Mouse (Mus musculus) cerebellum, adult 9-10 months (tissue): Measurements from ENCODE around the gene Mvb12b.

ENCODE experiments used
- DNase-seq: peaks from one replicate; pipeline ENCODE4 v3.0.0; 2022

Gene Mvb12b

GRCm38 (mm10) chr2:33808032-33808431 is 79.7 kb downstream of the Mvb12b start:
- DNase-seq: no peak

- DNase-seq: no peak
These were observed 82.1 kb downstream of the Mvb12b start for GRCm38 (mm10) chr2:33805640-33806039.

- no peak for DNase-seq
These were observed 84.0 kb downstream of the Mvb12b start for GRCm38 (mm10) chr2:33803717-33804214.

GRCm38 (mm10) chr2:33803083-33803615 is 84.6 kb downstream of the Mvb12b start:
- DNase-seq: no peak

GRCm38 (mm10) chr2:33801760-33802159 is 86.0 kb downstream of the Mvb12b start:
- DNase-seq: no peak

- DNase-seq: no peak
These were observed 86.4 kb downstream of the Mvb12b start for GRCm38 (mm10) chr2:33801336-33801735.

GRCm38 (mm10) chr2:33800221-33800620 is 87.5 kb downstream of the Mvb12b start:
- no peak for DNase-seq

- DNase-seq: no peak
These were observed 91.9 kb downstream of the Mvb12b start for GRCm38 (mm10) chr2:33795716-33796472.

- no peak for DNase-seq
These were observed 92.7 kb downstream of the Mvb12b start for GRCm38 (mm10) chr2:33795001-33795580.

- DNase-seq: no peak
These were observed 93.3 kb downstream of the Mvb12b start for GRCm38 (mm10) chr2:33794483-33794882.

- no peak for DNase-seq
These were observed 97.4 kb downstream of the Mvb12b start for GRCm38 (mm10) chr2:33790301-33790700.

- no peak for DNase-seq
These were observed 98.0 kb downstream of the Mvb12b start for GRCm38 (mm10) chr2:33789732-33790131.

GRCm38 (mm10) chr2:33789279-33789678 is 98.5 kb downstream of the Mvb12b start:
- DNase-seq: no peak

- DNase-seq: no peak
These were observed 98.9 kb downstream of the Mvb12b start for GRCm38 (mm10) chr2:33788851-33789250.

GRCm38 (mm10) chr2:33788131-33788530 is 99.6 kb downstream of the Mvb12b start:
- DNase-seq: no peak

- no peak for DNase-seq
These were observed 101.7 kb downstream of the Mvb12b start for GRCm38 (mm10) chr2:33786064-33786463.

GRCm38 (mm10) chr2:33785596-33785995 is 102.2 kb downstream of the Mvb12b start:
- peak; percentile 73 for DNase-seq

GRCm38 (mm10) chr2:33784721-33785120 is 103.0 kb downstream of the Mvb12b start:
- DNase-seq: no peak

GRCm38 (mm10) chr2:33783419-33783818 is 104.3 kb downstream of the Mvb12b start:
- peak; percentile 81 for DNase-seq

GRCm38 (mm10) chr2:33781655-33782400 is 105.9 kb downstream of the Mvb12b start:
- DNase-seq: no peak

GRCm38 (mm10) chr2:33778466-33778865 is 109.3 kb downstream of the Mvb12b start:
- DNase-seq: peak; percentile 77

GRCm38 (mm10) chr2:33777051-33777450 is 110.7 kb downstream of the Mvb12b start:
- DNase-seq: no peak

- peak; percentile 48 for DNase-seq
These were observed 112.9 kb downstream of the Mvb12b start for GRCm38 (mm10) chr2:33774884-33775283.
